Mouse (Mus musculus): ENCODE measurements around the gene Zbtb45. TPM values are rescaled to one million over a fixed set of nuclear protein-coding genes. Genes with fewer than 3 reads are reported as not detected.

Zbtb45 gene
- polyA plus RNA-seq, 1 experiment, result 46.2 TPM

DNA sequence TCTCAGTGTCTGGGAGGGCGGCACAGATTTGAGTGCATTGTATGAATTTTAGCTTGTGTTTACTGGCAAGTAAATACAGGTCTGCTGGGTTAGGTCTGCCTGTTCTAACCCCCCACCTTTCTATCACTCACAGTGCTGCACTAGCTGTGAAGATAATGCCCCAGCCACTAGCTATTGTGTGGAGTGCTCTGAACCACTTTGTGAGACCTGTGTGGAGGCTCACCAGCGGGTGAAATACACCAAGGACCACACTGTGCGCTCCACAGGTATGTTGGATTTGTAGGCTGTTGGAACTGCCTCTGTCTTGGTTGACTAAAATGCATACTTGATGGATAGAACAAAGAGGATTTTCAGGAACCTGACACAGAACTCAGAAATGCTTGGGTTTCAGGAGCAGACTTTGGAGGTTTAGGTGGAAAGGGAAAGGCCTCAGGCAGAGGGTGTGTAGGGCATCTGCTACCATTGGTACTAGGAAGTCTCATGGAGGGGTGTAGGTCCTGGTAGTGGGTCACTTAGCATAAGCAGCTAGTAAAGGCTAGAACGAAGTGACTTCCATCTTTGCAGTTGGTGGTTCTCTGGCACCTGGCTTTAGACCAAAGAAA is 15.8 kb upstream of the Zbtb45 start:
- Histone ChIP-seq H3K4me1 (ENCODE audit: control insufficient read depth, insufficient read depth, insufficient read length, low read length) (peaks cover 9% of the 10 kb centered on the region), H3K36me3 (ENCODE audit: control insufficient read depth, insufficient read depth, low read length) (peaks cover 37% of the 10 kb centered on the region), H3K27ac (ENCODE audit: insufficient read depth, low read depth, low read length) (no peak overlapping the region), H3K4me3 (ENCODE audit: low read depth, low read length) (peak overlapping the region; percentile 73; the same call in 1 of the 2 replicates), H3K27me3 (ENCODE audit: control insufficient read depth, insufficient read depth, low read length) (no peaks in the 10 kb centered on the region)
- TF ChIP-seq POLR2A (IDR thresholded peaks at IDR 0.05; ENCODE audit: low read depth, low read length) (no peak), CTCF (IDR thresholded peaks at IDR 0.05; ENCODE audit: extremely low read depth, insufficient read length, insufficient replicate concordance, low read depth, low read length) (no peak)
- 13% methylated on average over 4 of the region's 4 CpGs for WGBS

DNA sequence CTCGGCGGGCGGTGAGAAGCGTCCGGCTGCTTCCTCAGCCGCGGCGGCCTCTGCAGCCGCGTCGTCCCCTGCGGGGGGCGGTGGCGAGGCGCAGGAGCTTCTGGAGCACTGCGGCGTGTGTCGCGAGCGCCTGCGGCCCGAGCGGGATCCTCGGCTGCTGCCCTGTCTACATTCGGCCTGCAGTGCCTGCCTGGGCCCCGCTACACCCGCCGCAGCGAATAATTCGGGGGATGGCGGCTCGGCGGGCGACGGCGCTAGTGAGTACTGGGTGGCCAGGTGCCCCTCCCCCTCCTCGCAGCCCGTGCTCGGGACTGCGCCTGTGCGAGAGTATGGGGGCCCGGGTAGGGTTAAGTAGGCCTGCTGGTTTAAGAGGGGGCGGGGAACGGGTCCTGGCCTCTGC is 15.0 kb upstream of the Zbtb45 start:
- H3K27me3 ChIP-seq (ENCODE audit: control insufficient read depth, insufficient read depth, low read length), result no peaks in the 10 kb centered on the region
- H3K4me3 ChIP-seq (ENCODE audit: low read depth, low read length), result peak overlapping the region; percentile 73
- H3K36me3 ChIP-seq (ENCODE audit: control insufficient read depth, insufficient read depth, low read length), result peaks cover 30% of the 10 kb centered on the region
- TF ChIP-seq POLR2A (IDR thresholded peaks at IDR 0.05; ENCODE audit: low read depth, low read length) (no peak), CTCF (IDR thresholded peaks at IDR 0.05; ENCODE audit: extremely low read depth, insufficient read length, insufficient replicate concordance, low read depth, low read length) (0 out of 2 replicates have a peak, but pooled peaks have one; percentile 15)
- H3K27ac ChIP-seq (ENCODE audit: insufficient read depth, low read depth, low read length), result peak overlapping the region; percentile 26; the same call in 1 of the 2 replicates
- WGBS, result under 1% methylated on average over 36 of the region's 44 CpGs
- peaks cover 9% of the 10 kb centered on the region for H3K4me1 ChIP-seq (ENCODE audit: control insufficient read depth, insufficient read depth, insufficient read length, low read length)

DNA sequence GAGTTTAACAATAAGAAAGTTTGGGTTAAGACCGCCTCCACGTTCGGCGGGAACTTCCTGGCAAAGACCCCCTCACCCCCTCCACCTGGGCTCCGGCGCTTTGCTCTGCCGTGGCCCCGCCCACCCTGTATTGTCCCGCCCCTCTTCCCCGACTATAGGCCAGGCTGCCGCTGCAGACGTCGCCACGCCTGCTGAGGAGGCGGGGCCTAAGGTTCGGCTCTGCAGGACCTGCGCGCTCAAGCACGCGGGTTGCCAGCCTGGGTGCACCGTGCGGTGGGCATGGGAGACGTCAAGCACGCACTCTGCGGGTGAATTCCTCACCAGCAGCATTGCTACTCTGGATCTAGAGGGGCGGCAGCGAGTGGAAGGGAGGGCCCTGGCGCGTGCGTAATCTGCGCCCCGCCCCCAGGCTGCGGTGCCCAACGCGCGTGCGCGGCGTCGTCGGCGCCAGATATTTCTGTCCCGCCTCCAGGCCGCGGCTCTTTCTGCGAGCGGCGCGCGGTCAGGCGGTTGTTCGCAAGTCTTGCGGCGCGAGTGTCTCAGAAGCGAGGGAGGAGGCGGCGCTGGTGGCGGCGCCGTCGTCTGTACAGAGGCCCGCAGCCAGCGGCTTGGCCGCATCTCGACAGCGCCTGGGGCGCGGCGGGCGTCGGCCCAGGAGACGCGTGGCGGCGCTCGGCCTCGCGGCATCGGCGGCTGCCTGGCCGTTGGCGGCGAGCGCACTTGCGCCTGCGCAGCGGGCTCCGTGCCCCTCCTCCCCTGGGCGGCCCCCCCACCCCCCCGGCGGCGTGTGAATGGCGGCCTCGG is 14.3 kb upstream of the Zbtb45 start:
- TF ChIP-seq POLR2A (IDR thresholded peaks at IDR 0.05; ENCODE audit: low read depth, low read length) (peak; percentile 93), CTCF (IDR thresholded peaks at IDR 0.05; ENCODE audit: extremely low read depth, insufficient read length, insufficient replicate concordance, low read depth, low read length) (no peak)
- Histone ChIP-seq H3K4me1 (ENCODE audit: control insufficient read depth, insufficient read depth, insufficient read length, low read length) (peaks cover 9% of the 10 kb centered on the region), H3K27ac (ENCODE audit: insufficient read depth, low read depth, low read length) (peak overlapping the region; percentile 84), H3K27me3 (ENCODE audit: control insufficient read depth, insufficient read depth, low read length) (no peaks in the 10 kb centered on the region), H3K4me3 (ENCODE audit: low read depth, low read length) (peak overlapping the region; percentile 73), H3K36me3 (ENCODE audit: control insufficient read depth, insufficient read depth, low read length) (peaks cover 23% of the 10 kb centered on the region)
- WGBS, result under 1% methylated on average over 84 of the region's 95 CpGs

DNA sequence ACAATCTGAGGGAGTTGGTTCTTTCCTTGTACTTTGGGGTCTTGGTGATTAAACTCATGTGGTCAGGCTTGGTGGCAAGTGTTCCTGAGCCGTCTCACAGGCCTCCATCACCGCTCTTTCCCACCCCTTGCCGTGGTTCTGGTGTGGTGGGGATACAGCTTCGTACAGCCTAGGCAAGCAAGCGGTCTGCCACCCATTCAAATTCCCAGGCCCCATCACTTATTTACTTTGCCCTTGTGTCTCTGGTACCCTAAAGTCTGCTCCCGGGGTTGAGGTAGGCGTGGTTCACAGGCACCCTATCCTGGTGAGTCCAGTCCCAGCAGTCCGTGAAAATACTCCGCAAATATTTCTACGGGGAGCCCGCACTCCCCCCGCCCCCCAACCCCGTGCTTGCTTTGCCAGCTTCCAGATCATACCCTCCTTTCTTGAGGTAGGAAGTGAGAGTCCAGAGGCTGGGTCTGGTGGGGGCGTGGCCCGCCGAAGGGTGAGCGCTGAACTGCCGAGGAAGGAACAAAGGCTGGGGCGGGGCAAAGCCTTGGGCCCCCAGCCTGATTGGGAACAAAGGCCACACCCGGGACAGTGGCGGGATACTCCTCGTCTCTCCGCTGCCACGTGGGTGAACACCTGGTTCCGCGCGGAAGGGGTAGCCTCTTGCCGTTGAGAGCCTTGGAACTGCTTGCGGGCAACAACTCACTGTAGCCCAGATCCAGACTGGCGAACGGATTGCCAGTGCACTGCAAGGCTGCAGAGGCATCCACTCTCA is 13.1 kb upstream of the Zbtb45 start:
- H3K4me1 ChIP-seq (ENCODE audit: control insufficient read depth, insufficient read depth, insufficient read length, low read length), result peaks cover 9% of the 10 kb centered on the region
- WGBS, result 5% methylated on average over 30 of the region's 31 CpGs
- no peaks in the 10 kb centered on the region for H3K27me3 ChIP-seq (ENCODE audit: control insufficient read depth, insufficient read depth, low read length)
- H3K4me3 ChIP-seq (ENCODE audit: low read depth, low read length), result peak overlapping the region; percentile 58
- H3K27ac ChIP-seq (ENCODE audit: insufficient read depth, low read depth, low read length), result peak overlapping the region; percentile 40; the same call in 1 of the 2 replicates
- no peak; the same call in 1 of the 2 replicates for TF ChIP-seq POLR2A (IDR thresholded peaks at IDR 0.05; ENCODE audit: low read depth, low read length)
- no peak for TF ChIP-seq CTCF (IDR thresholded peaks at IDR 0.05; ENCODE audit: extremely low read depth, insufficient read length, insufficient replicate concordance, low read depth, low read length)
- peaks cover 11% of the 10 kb centered on the region for H3K36me3 ChIP-seq (ENCODE audit: control insufficient read depth, insufficient read depth, low read length)

DNA sequence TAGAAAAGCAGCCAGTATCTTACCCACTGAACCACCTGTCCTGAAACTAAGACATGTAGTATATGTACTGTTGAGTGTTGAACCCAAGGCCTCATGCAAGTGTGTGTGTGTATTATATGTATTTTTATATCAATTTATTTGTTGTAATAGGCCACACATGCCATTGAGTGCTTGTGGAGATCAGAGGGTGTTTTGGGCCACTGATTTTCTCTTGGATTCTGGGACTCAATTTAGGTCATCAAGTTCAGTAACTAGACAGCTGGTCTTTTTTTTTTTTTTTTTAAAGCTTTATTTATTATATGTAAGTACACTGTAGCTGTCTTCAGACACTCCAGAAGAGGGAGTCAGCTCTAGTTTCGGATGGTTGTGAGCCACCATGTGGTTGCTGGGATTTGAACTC is 5.4 kb upstream of the Zbtb45 start:
- Histone ChIP-seq H3K36me3 (ENCODE audit: control insufficient read depth, insufficient read depth, low read length) (no peaks in the 10 kb centered on the region), H3K4me1 (ENCODE audit: control insufficient read depth, insufficient read depth, insufficient read length, low read length) (peaks cover 9% of the 10 kb centered on the region; the same call in 1 of the 2 replicates), H3K27me3 (ENCODE audit: control insufficient read depth, insufficient read depth, low read length) (no peaks in the 10 kb centered on the region), H3K27ac (ENCODE audit: insufficient read depth, low read depth, low read length) (no peak overlapping the region), H3K4me3 (ENCODE audit: low read depth, low read length) (no peak overlapping the region)
- WGBS, result 89% methylated on average over 1 of the region's 1 CpGs
- TF ChIP-seq CTCF (IDR thresholded peaks at IDR 0.05; ENCODE audit: extremely low read depth, insufficient read length, insufficient replicate concordance, low read depth, low read length) (no peak), POLR2A (IDR thresholded peaks at IDR 0.05; ENCODE audit: low read depth, low read length) (no peak)

DNA sequence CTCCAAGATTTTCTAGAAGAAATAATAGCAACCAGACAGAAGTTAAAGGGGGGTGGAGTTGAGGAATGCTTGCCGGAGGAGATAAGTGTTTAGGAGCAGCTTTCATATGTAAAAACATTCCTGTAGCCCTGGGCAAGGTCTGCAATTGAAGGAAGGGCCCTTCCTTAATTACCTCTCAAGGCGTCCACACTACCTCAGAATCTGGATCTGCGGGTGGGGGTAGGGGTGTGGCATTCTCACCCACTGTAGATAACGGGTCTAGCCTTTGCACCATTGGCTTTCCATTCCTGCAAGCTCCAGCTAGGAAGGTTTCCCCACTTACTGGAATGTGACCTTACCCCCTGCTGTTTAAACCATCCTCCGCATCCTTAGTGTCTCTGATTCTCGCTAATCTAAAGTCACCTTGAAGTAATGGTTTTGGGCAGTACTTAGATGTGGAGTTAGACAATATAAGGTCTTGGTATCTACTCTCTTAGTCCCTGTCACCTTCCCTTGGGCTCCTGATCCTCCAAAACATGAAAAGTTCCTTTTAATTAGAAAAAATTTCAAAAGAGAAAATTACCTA is 4.5 kb upstream of the Zbtb45 start:
- no peaks in the 10 kb centered on the region for H3K36me3 ChIP-seq (ENCODE audit: control insufficient read depth, insufficient read depth, low read length)
- peaks cover 10% of the 10 kb centered on the region; the same call in 1 of the 2 replicates for H3K4me1 ChIP-seq (ENCODE audit: control insufficient read depth, insufficient read depth, insufficient read length, low read length)
- H3K4me3 ChIP-seq (ENCODE audit: low read depth, low read length), result no peak overlapping the region
- 27% methylated on average over 6 of the region's 6 CpGs for WGBS
- peak overlapping the region; percentile 54 for H3K27ac ChIP-seq (ENCODE audit: insufficient read depth, low read depth, low read length)
- H3K27me3 ChIP-seq (ENCODE audit: control insufficient read depth, insufficient read depth, low read length), result no peaks in the 10 kb centered on the region
- TF ChIP-seq CTCF (IDR thresholded peaks at IDR 0.05; ENCODE audit: extremely low read depth, insufficient read length, insufficient replicate concordance, low read depth, low read length) (no peak), POLR2A (IDR thresholded peaks at IDR 0.05; ENCODE audit: low read depth, low read length) (no peak)

All from small intestine, adult 2 months (tissue).